Mouse (Mus musculus) MEL (cell line): ENCODE data around the gene Slc13a4.

Experiments
- BHLHE40 ChIP-seq: IDR thresholded peaks from 2 replicates; pipeline ENCODE4 v1.6.1; 2012; ENCODE audit warnings: low read depth, mild to moderate bottlenecking, inconsistent platforms, low read length, improper control_type of control experiment, borderline replicate concordance
- CHD2 ChIP-seq: IDR thresholded peaks from 2 replicates; pipeline ENCODE4 v1.6.1; 2011; ENCODE audit warnings: low read length, improper control_type of control experiment
- CTCF ChIP-seq, 3 experiments: IDR thresholded peaks in 2 of 3; conservative IDR thresholded peaks in 1 of 3; 2 replicates each; pipeline ENCODE4 v1.5.1; 2011 to 2012; ENCODE audit warnings: low read length in 3 of 3, low read depth in 2 of 3, mild to moderate bottlenecking in 2 of 3, improper control_type of control experiment in 1 of 3, inconsistent platforms in 1 of 3, mixed read lengths in 1 of 3, moderate library complexity in 1 of 3; ENCODE audit not compliant: control insufficient read depth in 1 of 3, insufficient read depth in 1 of 3, poor library complexity in 1 of 3, severe bottlenecking in 1 of 3
- E2F4 ChIP-seq: IDR thresholded peaks from 2 replicates; pipeline ENCODE4 v1.6.1; 2011; ENCODE audit warnings: low read depth, low read length, improper control_type of control experiment, borderline replicate concordance
- EP300 ChIP-seq, 2 experiments: IDR thresholded peaks; 2 replicates each; pipeline ENCODE4 v1.6.1; 2011; ENCODE audit warnings: improper control_type of control experiment in 2 of 2, low read length in 2 of 2, low read depth in 1 of 2, mild to moderate bottlenecking in 1 of 2
- ETS1 ChIP-seq: IDR thresholded peaks from 2 replicates; pipeline ENCODE4 v1.6.1; 2012; ENCODE audit warnings: low read depth, mild to moderate bottlenecking, inconsistent platforms, low read length, improper control_type of control experiment, moderate library complexity
- HCFC1 ChIP-seq: IDR thresholded peaks from 2 replicates; pipeline ENCODE4 v1.6.1; 2012; ENCODE audit warnings: low read depth, mild to moderate bottlenecking, inconsistent platforms, low read length, improper control_type of control experiment, moderate library complexity
- MAZ ChIP-seq: IDR thresholded peaks from 2 replicates; pipeline ENCODE4 v1.6.1; 2012; ENCODE audit warnings: low read depth, mild to moderate bottlenecking, inconsistent platforms, low read length, improper control_type of control experiment
- MEF2A ChIP-seq: IDR thresholded peaks from 2 replicates; pipeline ENCODE4 v1.6.1; 2014; ENCODE audit warnings: low read depth, mild to moderate bottlenecking, inconsistent platforms, low read length, improper control_type of control experiment; ENCODE audit not compliant: poor library complexity, insufficient replicate concordance, severe bottlenecking; ENCODE audit errors: extremely low read depth
- POLR2A ChIP-seq, 2 experiments: IDR thresholded peaks; 2 replicates each; pipeline ENCODE4 v1.6.1; 2011 to 2012; ENCODE audit warnings: low read length in 2 of 2, mild to moderate bottlenecking in 2 of 2, control low read depth in 1 of 2, improper control_type of control experiment in 1 of 2, low read depth in 1 of 2, moderate library complexity in 1 of 2; ENCODE audit not compliant: control insufficient read depth in 1 of 2, insufficient read depth in 1 of 2, poor library complexity in 1 of 2
- POLR2AphosphoS2 ChIP-seq: IDR thresholded peaks from 2 replicates; pipeline ENCODE4 v1.6.1; 2011; ENCODE audit warnings: low read length, improper control_type of control experiment
- TAL1 ChIP-seq: IDR thresholded peaks from 2 replicates; pipeline ENCODE4 v1.6.1; 2012; ENCODE audit warnings: mild to moderate bottlenecking, inconsistent platforms, low read length, moderate library complexity, mixed read lengths
- TCF12 ChIP-seq: IDR thresholded peaks from 2 replicates; pipeline ENCODE4 v1.6.1; 2014; ENCODE audit warnings: low read depth, mild to moderate bottlenecking, inconsistent platforms, low read length, improper control_type of control experiment, moderate library complexity
- ZMIZ1 ChIP-seq: IDR thresholded peaks from 2 replicates; pipeline ENCODE4 v1.6.1; 2012; ENCODE audit warnings: low read depth, mild to moderate bottlenecking, inconsistent platforms, low read length, improper control_type of control experiment, moderate library complexity

DNA sequence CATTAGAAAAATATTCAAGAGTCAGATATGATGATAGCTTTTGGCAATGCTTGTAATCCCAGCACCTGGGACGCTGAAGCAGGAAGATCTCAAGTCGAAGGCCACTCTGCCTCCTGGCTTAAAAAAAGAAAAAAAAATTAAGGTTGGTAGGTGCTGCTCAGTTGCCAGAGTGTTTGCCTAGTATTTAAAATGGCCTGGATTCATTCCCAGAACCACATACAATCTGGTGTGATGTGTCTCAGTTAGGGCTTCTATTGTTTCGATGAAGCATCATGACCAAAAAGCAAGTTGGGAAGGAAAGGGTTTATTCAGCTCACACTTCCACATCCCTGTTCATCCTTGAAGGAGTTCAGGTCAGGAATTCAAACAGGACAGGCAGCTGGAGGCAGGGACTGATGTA is 47.4 kb upstream of the Slc13a4 start:
- no peak for TF ChIP-seq EP300 (IDR thresholded peaks at IDR 0.05; ENCODE audit: low read depth in 1 of 2, low read length in 2 of 2)
- no peak for TF ChIP-seq MAZ
- no peak for TF ChIP-seq CTCF (IDR thresholded peaks at IDR 0.05 in 2 of 3, conservative IDR thresholded peaks at IDR 0.05 in 1 of 3; ENCODE audit: control insufficient read depth in 1 of 3, insufficient read depth in 1 of 3, low read depth in 2 of 3, low read length in 3 of 3, poor library complexity in 1 of 3, severe bottlenecking in 1 of 3)
- TF ChIP-seq MEF2A, result no peak
- no peak for TF ChIP-seq ETS1
- TF ChIP-seq ZMIZ1, result no peak
- TF ChIP-seq E2F4, result no peak
- TF ChIP-seq POLR2A (IDR thresholded peaks at IDR 0.05; ENCODE audit: control insufficient read depth in 1 of 2, insufficient read depth in 1 of 2, low read depth in 1 of 2, low read length in 2 of 2, poor library complexity in 1 of 2), result no peak
- TF ChIP-seq POLR2AphosphoS2, result no peak
- TF ChIP-seq TAL1, result no peak
- TF ChIP-seq BHLHE40, result no peak
- no peak for TF ChIP-seq HCFC1
- no peak for TF ChIP-seq CHD2
- TF ChIP-seq TCF12, result no peak
